Mouse (Mus musculus): ENCODE measurements around the gene Pard3. TPM values are rescaled to one million over a fixed set of nuclear protein-coding genes. Genes with fewer than 3 reads are reported as not detected.

Pard3 gene
- polyA plus RNA-seq, 2 experiments = 4.5 TPM

DNA sequence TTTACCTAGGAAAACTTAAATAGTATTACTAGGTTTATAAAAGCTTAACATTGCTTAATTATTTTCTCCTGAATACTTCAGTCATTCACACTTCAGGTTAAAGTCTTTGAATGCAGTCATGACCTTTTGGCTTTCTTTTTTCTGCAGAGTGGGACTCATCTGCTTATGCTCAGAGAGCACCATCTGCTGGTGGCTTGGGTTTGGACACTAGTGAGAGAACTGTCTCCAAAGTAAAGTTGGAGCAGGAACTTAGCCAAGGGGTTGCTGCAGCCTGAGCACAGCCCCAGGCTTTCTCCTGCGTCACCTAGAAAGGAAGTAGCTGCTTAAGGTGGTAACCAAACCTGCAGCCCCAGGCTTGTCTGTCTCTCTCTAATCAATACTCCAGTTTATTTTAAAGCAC, 75.5 kb downstream of the Pard3 start:
- no peaks in the 10 kb centered on the region for H3K9me3 ChIP-seq (ENCODE audit: control insufficient read depth, low read length)
- TF ChIP-seq EP300 (IDR thresholded peaks at IDR 0.05; ENCODE audit: low read depth) (no peak), CTCF (IDR thresholded peaks at IDR 0.05; ENCODE audit: low read depth) (peak; percentile 62)
- no peaks in the 10 kb centered on the region for H3K36me3 ChIP-seq (replicated peaks; ENCODE audit: control insufficient read depth, insufficient read depth, low read depth)
- no peak for ATAC-seq (ENCODE audit: insufficient read depth)
- no peak overlapping the region for H3K27ac ChIP-seq
- 0% methylated on average over 1 of the region's 1 CpGs for WGBS (ENCODE audit: insufficient replicate concordance)
- H3K4me3 ChIP-seq (ENCODE audit: insufficient read depth in 1 of 2, low read depth in 2 of 2, low read length in 2 of 2) = no peak overlapping the region
- no peak overlapping the region for H3K9ac ChIP-seq (replicated peaks)
- DNase-seq (ENCODE audit: low read depth in 3 of 3, low spot score in 3 of 3) = peak in 2 of 3 experiments; percentile 17 to 24
- H3K27me3 ChIP-seq (ENCODE audit: control insufficient read depth, insufficient read depth, low read length) = no peaks in the 10 kb centered on the region
- no peak overlapping the region for H3K4me2 ChIP-seq (ENCODE audit: low read depth)
- peaks cover 0 to 14% of the 10 kb centered on the region in 2 experiments; a peak in 2 of 4 replicates for H3K4me1 ChIP-seq (replicated peaks; ENCODE audit: control insufficient read depth in 2 of 2, insufficient read depth in 2 of 2, low read length in 1 of 2)

DNA sequence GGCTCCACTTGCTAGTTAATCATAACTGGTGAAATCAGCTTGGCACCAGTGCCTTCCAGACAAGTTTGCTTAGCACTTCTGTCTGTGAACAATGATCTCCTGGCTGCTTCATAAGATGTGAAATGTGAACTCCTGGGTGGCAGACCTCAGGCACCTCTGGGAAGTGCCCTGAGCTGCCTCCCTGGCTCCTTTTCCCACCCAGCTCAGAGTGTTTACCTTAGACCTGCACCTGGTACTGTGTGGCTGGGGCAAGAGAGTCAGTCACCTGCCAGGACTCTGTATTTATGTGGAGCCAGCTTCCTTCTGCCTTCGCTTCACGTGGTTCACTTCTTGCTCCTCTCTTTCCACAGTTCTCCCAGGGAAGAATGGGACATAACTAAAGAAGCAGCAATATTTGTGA, 77.3 kb downstream of the Pard3 start:
- peaks cover 5 to 27% of the 10 kb centered on the region in 2 experiments for H3K4me1 ChIP-seq (replicated peaks; ENCODE audit: control insufficient read depth in 2 of 2, insufficient read depth in 2 of 2, low read length in 1 of 2)
- ATAC-seq (ENCODE audit: insufficient read depth) = no peak
- no peaks in the 10 kb centered on the region for H3K36me3 ChIP-seq (replicated peaks; ENCODE audit: control insufficient read depth, insufficient read depth, low read depth)
- DNase-seq (ENCODE audit: low read depth in 3 of 3, low spot score in 3 of 3) = no peak
- H3K9me3 ChIP-seq (ENCODE audit: control insufficient read depth, low read length) = no peaks in the 10 kb centered on the region
- no peak overlapping the region for H3K4me2 ChIP-seq (ENCODE audit: low read depth)
- no peaks in the 10 kb centered on the region for H3K27me3 ChIP-seq (ENCODE audit: control insufficient read depth, insufficient read depth, low read length)
- H3K4me3 ChIP-seq (ENCODE audit: insufficient read depth in 1 of 2, low read depth in 2 of 2, low read length in 2 of 2) = no peak overlapping the region
- H3K9ac ChIP-seq (replicated peaks) = no peak overlapping the region
- no peak overlapping the region for H3K27ac ChIP-seq
- TF ChIP-seq CTCF (IDR thresholded peaks at IDR 0.05; ENCODE audit: low read depth) (no peak), EP300 (IDR thresholded peaks at IDR 0.05; ENCODE audit: low read depth) (no peak)
- 61% methylated on average over 2 of the region's 2 CpGs for WGBS (ENCODE audit: insufficient replicate concordance)

DNA sequence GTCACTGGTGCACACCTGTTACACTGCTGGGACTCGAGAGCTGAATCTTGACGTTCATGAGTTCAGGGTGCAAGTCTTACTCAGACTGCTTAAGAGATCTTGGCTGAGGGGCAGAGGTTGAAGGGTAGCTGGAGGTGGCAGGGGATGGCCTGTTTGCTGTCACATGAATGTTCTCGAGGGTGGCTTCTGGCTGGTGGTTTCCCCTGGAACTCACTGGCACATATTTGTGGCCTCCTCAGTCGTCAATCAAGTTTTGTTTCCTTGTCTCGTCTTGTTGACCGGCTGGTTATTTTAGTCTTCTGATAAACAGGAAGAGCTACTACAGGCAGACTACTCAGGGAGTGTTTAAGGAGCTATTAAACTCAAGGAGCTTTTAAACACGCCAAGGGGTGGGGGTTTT, 79.9 kb downstream of the Pard3 start:
- 21% methylated on average over 7 of the region's 7 CpGs for WGBS (ENCODE audit: insufficient replicate concordance)
- no peak overlapping the region for H3K4me3 ChIP-seq (ENCODE audit: insufficient read depth in 1 of 2, low read depth in 2 of 2, low read length in 2 of 2)
- DNase-seq (ENCODE audit: low read depth in 3 of 3, low spot score in 3 of 3) (no peak), ATAC-seq (ENCODE audit: insufficient read depth) (no peak)
- H3K9ac ChIP-seq (replicated peaks) = no peak overlapping the region
- peaks cover 5 to 25% of the 10 kb centered on the region in 2 experiments for H3K4me1 ChIP-seq (replicated peaks; ENCODE audit: control insufficient read depth in 2 of 2, insufficient read depth in 2 of 2, low read length in 1 of 2)
- H3K9me3 ChIP-seq (ENCODE audit: control insufficient read depth, low read length) = no peaks in the 10 kb centered on the region
- H3K27me3 ChIP-seq (ENCODE audit: control insufficient read depth, insufficient read depth, low read length) = no peaks in the 10 kb centered on the region
- no peak overlapping the region for H3K27ac ChIP-seq
- no peak for TF ChIP-seq EP300 (IDR thresholded peaks at IDR 0.05; ENCODE audit: low read depth)
- no peak for TF ChIP-seq CTCF (IDR thresholded peaks at IDR 0.05; ENCODE audit: low read depth)
- no peaks in the 10 kb centered on the region for H3K36me3 ChIP-seq (replicated peaks; ENCODE audit: control insufficient read depth, insufficient read depth, low read depth)
- H3K4me2 ChIP-seq (ENCODE audit: low read depth) = no peak overlapping the region

DNA sequence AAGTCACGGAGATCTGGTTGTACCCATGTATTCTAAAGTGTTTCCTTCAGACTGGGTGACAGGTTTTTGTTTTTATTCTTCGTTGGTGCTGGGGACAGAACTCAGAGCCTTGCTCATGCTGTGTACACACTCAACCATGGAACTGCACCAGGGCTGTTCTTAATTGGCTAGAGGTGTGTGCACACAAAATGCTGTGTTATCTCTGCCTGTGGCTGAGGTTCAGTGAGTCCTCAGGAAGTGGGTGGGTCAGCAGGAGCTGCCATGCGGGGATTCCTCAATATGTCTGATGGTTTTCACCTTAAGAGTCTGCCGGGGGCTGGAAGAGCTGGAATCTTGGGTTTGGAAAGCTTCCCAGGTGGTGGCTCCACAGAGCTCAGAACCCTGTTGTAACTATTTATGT, 80.9 kb downstream of the Pard3 start:
- no peak overlapping the region for H3K27ac ChIP-seq
- no peak overlapping the region for H3K9ac ChIP-seq (replicated peaks)
- no peaks in the 10 kb centered on the region for H3K27me3 ChIP-seq (ENCODE audit: control insufficient read depth, insufficient read depth, low read length)
- TF ChIP-seq EP300 (IDR thresholded peaks at IDR 0.05; ENCODE audit: low read depth) (no peak), CTCF (IDR thresholded peaks at IDR 0.05; ENCODE audit: low read depth) (no peak)
- H3K4me2 ChIP-seq (ENCODE audit: low read depth) = 0 out of 2 replicates have a peak overlapping the region, but pooled peaks have one; percentile 8
- peaks cover 5 to 25% of the 10 kb centered on the region in 2 experiments for H3K4me1 ChIP-seq (replicated peaks; ENCODE audit: control insufficient read depth in 2 of 2, insufficient read depth in 2 of 2, low read length in 1 of 2)
- no peak overlapping the region for H3K4me3 ChIP-seq (ENCODE audit: insufficient read depth in 1 of 2, low read depth in 2 of 2, low read length in 2 of 2)
- ATAC-seq (ENCODE audit: insufficient read depth) (peak; percentile 54; the same call in 1 of the 2 replicates), DNase-seq (ENCODE audit: low read depth in 3 of 3, low spot score in 3 of 3) (no peak)
- no peaks in the 10 kb centered on the region for H3K36me3 ChIP-seq (replicated peaks; ENCODE audit: control insufficient read depth, insufficient read depth, low read depth)
- H3K9me3 ChIP-seq (ENCODE audit: control insufficient read depth, low read length) = no peaks in the 10 kb centered on the region
- 19% methylated on average over 4 of the region's 4 CpGs for WGBS (ENCODE audit: insufficient replicate concordance)

DNA sequence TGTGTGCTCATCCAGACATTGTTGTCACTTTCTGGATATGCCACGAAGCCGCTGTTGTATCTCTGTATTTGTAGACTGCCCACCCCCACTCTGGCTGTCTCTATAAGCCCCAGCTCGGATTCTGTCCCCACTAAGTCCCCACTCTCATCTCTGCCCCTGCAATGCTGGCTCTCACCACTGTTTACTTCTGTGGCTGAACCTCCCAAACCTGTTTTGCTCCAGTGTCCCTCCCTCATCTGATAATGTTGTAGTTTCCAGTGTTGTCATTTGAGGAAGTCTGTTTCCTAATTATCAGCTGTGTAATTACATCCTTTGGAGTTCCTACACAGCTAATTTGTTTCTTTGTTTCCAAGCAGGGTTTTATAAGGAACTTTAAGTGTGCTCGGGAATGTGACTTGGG, 81.4 kb downstream of the Pard3 start:
- Histone ChIP-seq H3K36me3 (replicated peaks; ENCODE audit: control insufficient read depth, insufficient read depth, low read depth) (no peaks in the 10 kb centered on the region), H3K9ac (replicated peaks) (no peak overlapping the region), H3K27me3 (ENCODE audit: control insufficient read depth, insufficient read depth, low read length) (no peaks in the 10 kb centered on the region), H3K4me1 (replicated peaks; ENCODE audit: control insufficient read depth in 2 of 2, insufficient read depth in 2 of 2, low read length in 1 of 2) (peaks cover 5 to 25% of the 10 kb centered on the region in 2 experiments), H3K4me3 (ENCODE audit: insufficient read depth in 1 of 2, low read depth in 2 of 2, low read length in 2 of 2) (no peak overlapping the region), H3K4me2 (ENCODE audit: low read depth) (no peak overlapping the region), H3K27ac (no peak overlapping the region), H3K9me3 (ENCODE audit: control insufficient read depth, low read length) (no peaks in the 10 kb centered on the region)
- ATAC-seq (ENCODE audit: insufficient read depth) (no peak), DNase-seq (ENCODE audit: low read depth in 3 of 3, low spot score in 3 of 3) (no peak)
- TF ChIP-seq CTCF (IDR thresholded peaks at IDR 0.05; ENCODE audit: low read depth) (no peak), EP300 (IDR thresholded peaks at IDR 0.05; ENCODE audit: low read depth) (no peak)
- 23% methylated on average over 4 of the region's 4 CpGs for WGBS (ENCODE audit: insufficient replicate concordance)
